ENCODE assay signal across 8 mouse cellular contexts in the genomic region with DNA sequence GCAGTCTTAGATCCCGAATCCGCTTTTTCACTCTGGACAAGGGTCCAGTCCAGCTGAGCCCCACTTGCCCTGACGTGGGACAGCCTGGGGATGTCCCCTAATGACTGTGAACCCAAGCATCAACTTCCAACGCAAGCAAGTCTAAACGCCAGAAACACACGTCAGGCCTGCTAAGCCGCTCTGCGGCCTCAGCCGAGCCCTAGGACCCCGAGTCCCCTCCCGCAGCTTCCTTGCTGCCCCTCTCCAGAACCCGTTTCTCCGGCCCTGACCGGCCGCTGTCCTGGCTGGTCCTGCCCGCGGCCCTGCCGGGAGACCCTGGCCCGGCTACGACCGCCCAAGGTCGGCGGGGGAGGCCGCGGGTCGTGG. TPM values are rescaled to one million over a fixed set of nuclear protein-coding genes. Genes with fewer than 3 reads are reported as not detected.
DNase-seq lines count a peak whose midpoint lies in the region; ATAC-seq and TF ChIP-seq lines count a peak whose summit lies in the region.

No protein-coding gene starts in this region.

- no peak for TF ChIP-seq POLR2A in bone marrow macrophage, adult 2 months (IDR thresholded peaks at IDR 0.05; ENCODE audit: borderline replicate concordance, low read depth, low read length)
- no peak for TF ChIP-seq POLR2A in olfactory bulb, adult 2 months (IDR thresholded peaks at IDR 0.05; ENCODE audit: insufficient read depth, low read depth, low read length)

- H3K27me3 ChIP-seq in heart, embryonic 16.5 days (ENCODE audit: control insufficient read depth, insufficient read depth, low read length), result no peaks in the 10 kb centered on the region
- H3K27me3 ChIP-seq in liver, embryonic 11.5 days (replicated peaks; ENCODE audit: control insufficient read depth, insufficient read depth, low read length), result no peaks in the 10 kb centered on the region

- ATAC-seq in heart, embryonic 16.5 days (replicated peaks; ENCODE audit: extremely low read depth, insufficient read depth, low FRiP score), result peak; percentile 46
- peak; percentile 55 for ATAC-seq in liver, embryonic 11.5 days (replicated peaks; ENCODE audit: low FRiP score)

- 2% methylated on average over 26 of the region's 26 CpGs for WGBS in heart, embryonic 16.5 days
- 3% methylated on average over 26 of the region's 26 CpGs for WGBS in liver, embryonic 11.5 days
- 1% methylated on average over 26 of the region's 26 CpGs for WGBS in olfactory bulb, adult 2 months

- peak overlapping the region; percentile 78 for H3K4me3 ChIP-seq in bone marrow macrophage, adult 2 months (ENCODE audit: insufficient read depth, low read length)
- H3K4me3 ChIP-seq in heart, embryonic 16.5 days (ENCODE audit: low read length), result peak overlapping the region; percentile 76
- peak overlapping the region; percentile 93 for H3K4me3 ChIP-seq in liver, embryonic 11.5 days (ENCODE audit: low read depth, low read length)
- H3K4me3 ChIP-seq in olfactory bulb, adult 2 months (ENCODE audit: insufficient read depth, low read depth, low read length), result peak overlapping the region; percentile 69

- no peaks in the 10 kb centered on the region for H3K9me3 ChIP-seq in heart, embryonic 16.5 days (replicated peaks; ENCODE audit: control insufficient read depth, low read length)
- no peaks in the 10 kb centered on the region for H3K9me3 ChIP-seq in liver, embryonic 11.5 days (ENCODE audit: control insufficient read depth, low read length)

- peak overlapping the region; percentile 85 for H3K4me2 ChIP-seq in heart, embryonic 16.5 days (ENCODE audit: low read depth, low read length)
- peak overlapping the region; percentile 90 for H3K4me2 ChIP-seq in liver, embryonic 11.5 days

- no peak overlapping the region for H3K27ac ChIP-seq in bone marrow macrophage, adult 2 months (ENCODE audit: insufficient read depth, low read depth, low read length)
- peak overlapping the region; percentile 94 for H3K27ac ChIP-seq in heart, embryonic 16.5 days (ENCODE audit: low read length)
- H3K27ac ChIP-seq in liver, embryonic 11.5 days (ENCODE audit: low read depth, low read length), result peak overlapping the region; percentile 87
- peak overlapping the region; percentile 11; the same call in 1 of the 2 replicates for H3K27ac ChIP-seq in olfactory bulb, adult 2 months (ENCODE audit: insufficient read depth, low read depth, low read length)

- no peak for TF ChIP-seq CTCF in bone marrow macrophage, adult 2 months (IDR thresholded peaks at IDR 0.05; ENCODE audit: low read depth, low read length)
- TF ChIP-seq CTCF in olfactory bulb, adult 2 months (IDR thresholded peaks at IDR 0.05; ENCODE audit: insufficient read depth, low read depth, low read length), result no peak

- DNase-seq in left cerebral cortex, postnatal 4 days, result peak; percentile 34
- DNase-seq in left cerebral cortex, adult 18-20 months (ENCODE audit: low spot score in 2 of 2), result no peak
- no peak for DNase-seq in liver, embryonic 11.5 days (ENCODE audit: low spot score)
- no peak for DNase-seq in thymus, postnatal 36 days
- DNase-seq in testis, postnatal 10 days (ENCODE audit: low spot score), result no peak

- intact Hi-C loops in left cerebral cortex, postnatal 4 days (cut with DNase I), result no loop called here

- no peaks in the 10 kb centered on the region for H3K36me3 ChIP-seq in heart, embryonic 16.5 days (ENCODE audit: control insufficient read depth, insufficient read depth)
- H3K36me3 ChIP-seq in liver, embryonic 11.5 days (ENCODE audit: control insufficient read depth, insufficient read depth, low read length), result no peaks in the 10 kb centered on the region

- H3K4me1 ChIP-seq in bone marrow macrophage, adult 2 months (ENCODE audit: control insufficient read depth, insufficient read depth, low read length), result peaks cover 19% of the 10 kb centered on the region
- peaks cover 21% of the 10 kb centered on the region for H3K4me1 ChIP-seq in heart, embryonic 16.5 days (ENCODE audit: control insufficient read depth, insufficient read depth, low read length)
- H3K4me1 ChIP-seq in liver, embryonic 11.5 days (replicated peaks; ENCODE audit: control insufficient read depth, insufficient read depth, low read length), result 0 out of 2 replicates have a peak, but pooled peaks cover 3% of the 10 kb centered on the region
- peaks cover 8% of the 10 kb centered on the region for H3K4me1 ChIP-seq in olfactory bulb, adult 2 months (ENCODE audit: control insufficient read depth, insufficient read depth, low read length)

- H3K9ac ChIP-seq in heart, embryonic 16.5 days (ENCODE audit: low read length), result peak overlapping the region; percentile 93
- peak overlapping the region; percentile 98 for H3K9ac ChIP-seq in liver, embryonic 11.5 days (ENCODE audit: low read depth, low read length)

RNA-seq across cellular contexts. Expression of gene Urgcp, which starts 21.6 kb away (rescaled TPM):
- 10 to 100 TPM; 41.5 to 52.4 TPM for total RNA-seq in left cerebral cortex, postnatal 4 days (2021)
- total RNA-seq in left cerebral cortex, adult 18-20 months (2021), result 10 to 100 TPM; 64.2 to 78.5 TPM
- 9.8 and 17.3 TPM in 2 replicates for polyA plus RNA-seq in bone marrow macrophage, adult 2 months (2012; ENCODE audit: insufficient read depth, insufficient read length, missing spikeins)
- 39.3 and 42.2 TPM in 2 replicates for polyA plus RNA-seq in heart, embryonic 16.5 days (2015; fragmentation: Nextera tagmentation; extraction: Ambion mirVana)
- polyA plus RNA-seq in liver, embryonic 11.5 days (2014; fragmentation: Nextera tagmentation; extraction: Ambion mirVana), result 17.0 and 17.1 TPM in 2 replicates
- polyA plus RNA-seq in olfactory bulb, adult 2 months (2012; ENCODE audit: insufficient read depth, insufficient read length, low replicate concordance, missing spikeins), result not detected in 2 replicates

RNA-seq across cellular contexts. Expression of gene Mrps24, which starts 25.1 kb away (rescaled TPM):
- total RNA-seq in left cerebral cortex, postnatal 4 days (2021), result 10 to 100 TPM; 90.3 to 93.2 TPM
- total RNA-seq in left cerebral cortex, adult 18-20 months (2021), result 10 to 100 TPM; 65.5 to 65.9 TPM
- polyA plus RNA-seq in bone marrow macrophage, adult 2 months (2012; ENCODE audit: insufficient read depth, insufficient read length, missing spikeins), result 58.6 and 67.8 TPM in 2 replicates
- 197 and 201 TPM in 2 replicates for polyA plus RNA-seq in heart, embryonic 16.5 days (2015; fragmentation: Nextera tagmentation; extraction: Ambion mirVana)
- 203 and 204 TPM in 2 replicates for polyA plus RNA-seq in liver, embryonic 11.5 days (2014; fragmentation: Nextera tagmentation; extraction: Ambion mirVana)
- polyA plus RNA-seq in olfactory bulb, adult 2 months (2012; ENCODE audit: insufficient read depth, insufficient read length, low replicate concordance, missing spikeins), result not detected in 2 replicates

RNA-seq across cellular contexts. Expression of gene Dbnl, which starts 47.7 kb away (rescaled TPM):
- 10 to 100 TPM; 89.8 to 92.4 TPM for total RNA-seq in left cerebral cortex, postnatal 4 days (2021)
- total RNA-seq in left cerebral cortex, adult 18-20 months (2021), result 10 to 100 TPM; 69.0 to 70.5 TPM
- 59.1 and 61.9 TPM in 2 replicates for polyA plus RNA-seq in bone marrow macrophage, adult 2 months (2012; ENCODE audit: insufficient read depth, insufficient read length, missing spikeins)
- polyA plus RNA-seq in heart, embryonic 16.5 days (2015; fragmentation: Nextera tagmentation; extraction: Ambion mirVana), result 82.8 and 86.7 TPM in 2 replicates
- polyA plus RNA-seq in liver, embryonic 11.5 days (2014; fragmentation: Nextera tagmentation; extraction: Ambion mirVana), result 104 and 110 TPM in 2 replicates
- not detected in 2 replicates for polyA plus RNA-seq in olfactory bulb, adult 2 months (2012; ENCODE audit: insufficient read depth, insufficient read length, low replicate concordance, missing spikeins)

Comparison
In these comparisons a context has a peak if more than half of its experiments do, and no peak if none do; other contexts are left out.
1. RNA of gene Mrps24, which starts 25.1 kb away (polyA plus RNA-seq): 203 to 204 TPM in liver, embryonic 11.5 days, 197 to 201 TPM in heart, embryonic 16.5 days and 58.6 to 67.8 TPM in bone marrow macrophage, adult 2 months; not detected in olfactory bulb, adult 2 months; every median in the first group is over 10 times any median in the second.
2. Peak in every context shown above with its lines, with median percentiles within 50 percentile points of each other: H3K4me3 ChIP-seq.